Mouse (Mus musculus): Measurements from ENCODE around the gene Gm49358.

DNA sequence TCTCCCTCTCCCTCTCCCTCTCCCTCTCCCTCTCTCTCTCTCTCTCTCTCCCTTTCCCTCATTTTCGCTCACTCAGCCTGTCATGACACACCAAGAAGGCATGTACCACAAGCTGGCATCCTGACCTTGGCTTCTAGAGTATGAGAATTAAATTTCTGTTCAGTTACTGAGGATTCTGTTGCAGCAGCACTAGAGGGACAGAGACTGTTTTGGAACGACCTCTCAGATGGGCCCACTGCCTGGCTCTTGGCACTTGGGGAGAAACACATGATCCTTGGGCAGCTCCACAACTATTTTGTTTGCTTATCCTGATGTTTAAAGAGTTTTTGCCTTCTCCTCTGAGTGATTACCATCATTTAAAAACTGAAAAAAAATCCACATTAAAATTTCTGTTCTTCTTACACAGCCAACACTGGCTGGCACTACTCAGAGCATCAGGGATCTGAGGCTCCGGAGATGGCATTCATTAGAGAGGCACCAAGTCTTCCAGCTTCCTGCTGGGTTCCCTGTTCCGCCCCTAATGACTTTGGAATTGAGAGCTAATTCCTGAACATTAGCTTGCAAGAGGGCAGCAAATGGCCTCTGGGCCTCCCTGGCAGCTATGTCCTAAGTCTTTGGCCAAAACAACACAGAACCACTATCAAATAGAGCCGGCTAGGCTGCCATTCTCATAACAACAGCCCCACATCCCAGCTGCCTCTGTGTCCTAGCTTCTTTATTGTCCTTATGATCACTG is 116.5 kb downstream of the Gm49358 start:
- TF ChIP-seq CTCF (IDR thresholded peaks at IDR 0.05; ENCODE audit: borderline replicate concordance, insufficient read depth, low read depth, low read length), result no peak
- TF ChIP-seq POLR2A (IDR thresholded peaks at IDR 0.05; ENCODE audit: borderline replicate concordance, insufficient read depth, low read length), result no peak
